Mouse (Mus musculus) stomach, postnatal 0 days (tissue): ENCODE results near the gene Padi6.

Source experiments
- CTCF ChIP-seq: IDR thresholded peaks from 2 replicates; pipeline ENCODE4 v1.5.1; 2016; ENCODE audit warnings: antibody characterized with exemption, low read depth, mild to moderate bottlenecking, moderate library complexity
- EP300 ChIP-seq: optimal IDR thresholded peaks from 2 replicates; pipeline ENCODE3; 2016; ENCODE audit warnings: antibody characterized with exemption

- no peak for TF ChIP-seq CTCF
- TF ChIP-seq EP300 = no peak
Observed at GRCm38 (mm10) chr4:140714586-140714985, 27.9 kb downstream of the Padi6 start.
